Mouse (Mus musculus): ENCODE data around the gene Apela. TPM values are rescaled to one million over a fixed set of nuclear protein-coding genes. Genes with fewer than 3 reads are reported as not detected.

The Apela gene
- total and polyA plus RNA-seq, 2 experiments from 2014 or later, result 0.64 TPM; not detected in 1

GRCm38 (mm10) chr8:65053968-65054367 lies 16.8 kb upstream of the Apela start:
- 73% methylated on average over 5 of the region's 5 CpGs for WGBS
- no peak overlapping the region for H3K4me3 ChIP-seq (ENCODE audit: low read depth, low read length)
- no peak for ATAC-seq (ENCODE audit: low FRiP score)
- no peak for DNase-seq (ENCODE audit: low spot score)
- no peaks in the 10 kb centered on the region for H3K27me3 ChIP-seq (ENCODE audit: insufficient read depth, low read length)
- no peaks in the 10 kb centered on the region for H3K4me1 ChIP-seq (ENCODE audit: insufficient read depth, low read length)
- H3K4me2 ChIP-seq (ENCODE audit: low read depth, low read length, poor library complexity, severe bottlenecking), result no peak overlapping the region
- H3K36me3 ChIP-seq (ENCODE audit: insufficient read depth, low read length), result no peaks in the 10 kb centered on the region
- no peaks in the 10 kb centered on the region for H3K9me3 ChIP-seq (ENCODE audit: low read length)
- H3K9ac ChIP-seq (replicated peaks; ENCODE audit: low read length, poor library complexity, severe bottlenecking), result no peak overlapping the region
- H3K27ac ChIP-seq (ENCODE audit: low read depth, low read length), result no peak overlapping the region
- no peak for TF ChIP-seq CTCF (IDR thresholded peaks at IDR 0.05)

GRCm38 (mm10) chr8:65053554-65053953 lies 16.4 kb upstream of the Apela start:
- no peak for TF ChIP-seq CTCF (IDR thresholded peaks at IDR 0.05)
- H3K27ac ChIP-seq (ENCODE audit: low read depth, low read length), result no peak overlapping the region
- no peaks in the 10 kb centered on the region for H3K9me3 ChIP-seq (ENCODE audit: low read length)
- no peak overlapping the region for H3K4me2 ChIP-seq (ENCODE audit: low read depth, low read length, poor library complexity, severe bottlenecking)
- no peaks in the 10 kb centered on the region for H3K36me3 ChIP-seq (ENCODE audit: insufficient read depth, low read length)
- H3K27me3 ChIP-seq (ENCODE audit: insufficient read depth, low read length), result no peaks in the 10 kb centered on the region
- DNase-seq (ENCODE audit: low spot score) (no peak), ATAC-seq (ENCODE audit: low FRiP score) (no peak)
- no peaks in the 10 kb centered on the region for H3K4me1 ChIP-seq (ENCODE audit: insufficient read depth, low read length)
- WGBS, result 94% methylated on average over 3 of the region's 3 CpGs
- H3K4me3 ChIP-seq (ENCODE audit: low read depth, low read length), result no peak overlapping the region
- no peak overlapping the region for H3K9ac ChIP-seq (replicated peaks; ENCODE audit: low read length, poor library complexity, severe bottlenecking)

- ATAC-seq (ENCODE audit: low FRiP score) (no peak), DNase-seq (ENCODE audit: low spot score) (no peak)
- Histone ChIP-seq H3K4me3 (ENCODE audit: low read depth, low read length) (no peak overlapping the region), H3K9me3 (ENCODE audit: low read length) (no peaks in the 10 kb centered on the region), H3K4me2 (ENCODE audit: low read depth, low read length, poor library complexity, severe bottlenecking) (no peak overlapping the region), H3K4me1 (ENCODE audit: insufficient read depth, low read length) (no peaks in the 10 kb centered on the region), H3K27me3 (ENCODE audit: insufficient read depth, low read length) (no peaks in the 10 kb centered on the region), H3K36me3 (ENCODE audit: insufficient read depth, low read length) (no peaks in the 10 kb centered on the region), H3K27ac (ENCODE audit: low read depth, low read length) (no peak overlapping the region), H3K9ac (replicated peaks; ENCODE audit: low read length, poor library complexity, severe bottlenecking) (no peak overlapping the region)
- no peak for TF ChIP-seq CTCF (IDR thresholded peaks at IDR 0.05)
- 86% methylated on average over 4 of the region's 4 CpGs for WGBS
These were observed 10.7 kb upstream of the Apela start for GRCm38 (mm10) chr8:65047801-65048200.

- ATAC-seq (ENCODE audit: low FRiP score) (no peak), DNase-seq (ENCODE audit: low spot score) (no peak)
- H3K27ac ChIP-seq (ENCODE audit: low read depth, low read length), result no peak overlapping the region
- no peak for TF ChIP-seq CTCF (IDR thresholded peaks at IDR 0.05)
- H3K4me3 ChIP-seq (ENCODE audit: low read depth, low read length), result no peak overlapping the region
- H3K9ac ChIP-seq (replicated peaks; ENCODE audit: low read length, poor library complexity, severe bottlenecking), result no peak overlapping the region
- no peaks in the 10 kb centered on the region for H3K9me3 ChIP-seq (ENCODE audit: low read length)
- H3K4me2 ChIP-seq (ENCODE audit: low read depth, low read length, poor library complexity, severe bottlenecking), result no peak overlapping the region
- no peaks in the 10 kb centered on the region for H3K36me3 ChIP-seq (ENCODE audit: insufficient read depth, low read length)
- 97% methylated on average over 4 of the region's 4 CpGs for WGBS
- no peaks in the 10 kb centered on the region for H3K27me3 ChIP-seq (ENCODE audit: insufficient read depth, low read length)
- no peaks in the 10 kb centered on the region for H3K4me1 ChIP-seq (ENCODE audit: insufficient read depth, low read length)
These were observed 10.1 kb upstream of the Apela start for GRCm38 (mm10) chr8:65047193-65047592.

DNA sequence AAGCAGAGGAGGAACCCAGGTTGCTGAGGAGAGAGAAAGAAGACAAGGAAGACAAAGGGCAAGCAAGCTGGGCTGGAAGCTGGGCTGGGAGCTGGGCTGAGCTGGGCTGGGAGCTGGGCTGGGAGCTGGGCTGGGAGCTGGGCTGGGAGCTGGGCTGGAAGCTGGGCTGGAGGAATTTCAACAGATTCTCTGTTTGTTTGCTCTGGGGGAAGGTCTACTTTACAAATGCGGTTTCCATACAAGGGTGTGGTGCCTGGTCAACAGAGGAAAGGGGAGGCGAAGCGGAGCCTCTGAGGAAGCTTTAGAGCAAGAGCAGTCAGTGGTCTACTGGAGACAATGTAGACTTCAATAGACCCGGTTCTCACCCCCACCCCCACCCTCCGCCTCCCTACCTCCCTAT lies 9.4 kb upstream of the Apela start:
- TF ChIP-seq CTCF (IDR thresholded peaks at IDR 0.05), result no peak
- no peak overlapping the region for H3K27ac ChIP-seq (ENCODE audit: low read depth, low read length)
- 44% methylated on average over 5 of the region's 5 CpGs for WGBS
- no peak overlapping the region for H3K4me3 ChIP-seq (ENCODE audit: low read depth, low read length)
- H3K36me3 ChIP-seq (ENCODE audit: insufficient read depth, low read length), result no peaks in the 10 kb centered on the region
- no peak for ATAC-seq (ENCODE audit: low FRiP score)
- no peaks in the 10 kb centered on the region for H3K9me3 ChIP-seq (ENCODE audit: low read length)
- no peaks in the 10 kb centered on the region for H3K27me3 ChIP-seq (ENCODE audit: insufficient read depth, low read length)
- H3K4me1 ChIP-seq (ENCODE audit: insufficient read depth, low read length), result no peaks in the 10 kb centered on the region
- no peak overlapping the region for H3K4me2 ChIP-seq (ENCODE audit: low read depth, low read length, poor library complexity, severe bottlenecking)
- DNase-seq (ENCODE audit: low spot score), result no peak
- no peak overlapping the region for H3K9ac ChIP-seq (replicated peaks; ENCODE audit: low read length, poor library complexity, severe bottlenecking)

GRCm38 (mm10) chr8:65034136-65034535 lies 3.0 kb downstream of the Apela start:
- Histone ChIP-seq H3K9ac (replicated peaks; ENCODE audit: low read length, poor library complexity, severe bottlenecking) (no peak overlapping the region), H3K4me3 (ENCODE audit: low read depth, low read length) (no peak overlapping the region), H3K36me3 (ENCODE audit: insufficient read depth, low read length) (no peaks in the 10 kb centered on the region), H3K27me3 (ENCODE audit: insufficient read depth, low read length) (no peaks in the 10 kb centered on the region), H3K9me3 (ENCODE audit: low read length) (no peaks in the 10 kb centered on the region), H3K4me1 (ENCODE audit: insufficient read depth, low read length) (no peaks in the 10 kb centered on the region), H3K27ac (ENCODE audit: low read depth, low read length) (no peak overlapping the region), H3K4me2 (ENCODE audit: low read depth, low read length, poor library complexity, severe bottlenecking) (no peak overlapping the region)
- WGBS, result 54% methylated on average over 2 of the region's 2 CpGs
- TF ChIP-seq CTCF (IDR thresholded peaks at IDR 0.05), result no peak
- no peak for ATAC-seq (ENCODE audit: low FRiP score)
- no peak for DNase-seq (ENCODE audit: low spot score)
